Mouse (Mus musculus) intestine, embryonic 16.5 days (tissue): ENCODE measurements around the gene 4930469K13Rik. TPM values are rescaled to one million over a fixed set of nuclear protein-coding genes. Genes with fewer than 3 reads are reported as not detected.

Source experiments
- ATAC-seq: fragments of 200-750 bp; cut with Nextera tagmentation; 2 replicates; pipeline ENCODE4 v1.8.0; 2017; ENCODE audit warnings: moderate TSS enrichment, moderate library complexity
- H3K27ac ChIP-seq: fragments of 300-500 bp; sonication (generic); 2 replicates; pipeline ENCODE4 v1.5.1; 2014; ENCODE audit warnings: mild to moderate bottlenecking, low read length
- H3K27me3 ChIP-seq: fragments of 300-500 bp; sonication (generic); replicated peaks from 2 replicates; pipeline ENCODE4 v1.6.1; 2014; ENCODE audit warnings: low read length, control low read depth, mixed read lengths; ENCODE audit not compliant: control insufficient read depth, insufficient read depth
- H3K36me3 ChIP-seq: fragments of 300-500 bp; sonication (generic); 2 replicates; pipeline ENCODE4 v1.6.1; 2014; ENCODE audit warnings: low read length, control low read depth; ENCODE audit not compliant: control insufficient read depth, insufficient read depth
- H3K4me1 ChIP-seq: fragments of 300-500 bp; sonication (generic); 2 replicates; pipeline ENCODE4 v1.6.1; 2014; ENCODE audit warnings: low read length, control low read depth, mixed read lengths; ENCODE audit not compliant: control insufficient read depth, insufficient read depth
- H3K4me2 ChIP-seq: fragments of 300-500 bp; sonication (generic); 2 replicates; pipeline ENCODE4 v1.6.1; 2014; ENCODE audit warnings: low read depth, low read length, control low read depth
- H3K4me3 ChIP-seq: fragments of 300-500 bp; sonication (generic); 2 replicates; pipeline ENCODE4 v1.5.1; 2014; ENCODE audit warnings: mild to moderate bottlenecking, low read length
- H3K9ac ChIP-seq: fragments of 300-500 bp; sonication (generic); 2 replicates; pipeline ENCODE4 v1.6.1; 2014; ENCODE audit warnings: low read depth, low read length
- H3K9me3 ChIP-seq: fragments of 300-500 bp; sonication (generic); 2 replicates; pipeline ENCODE4 v1.6.1; 2016; ENCODE audit warnings: low read length, control low read depth; ENCODE audit not compliant: control insufficient read depth
- WGBS: fragments of 180-500 bp; shearing (Covaris S2); extraction: QIAGEN DNeasy Blood & Tissue Kit; methylation state at CpG from one replicate; pipeline ENCODE4 v1.1.7; 2014; 5-methylcytosine and 5-hydroxymethylcytosine counted together
- polyA plus RNA-seq: library from polyadenylated mRNA; unstranded; fragments of >200 nt; fragmentation: Nextera tagmentation; extraction: Ambion mirVana; gene quantifications from 2 replicates; pipeline ENCODE4 v1.2.1, GENCODE M21; 2015

Gene 4930469K13Rik
- polyA plus RNA-seq, 1 experiment from 2014 or later = 0.68 TPM

DNA sequence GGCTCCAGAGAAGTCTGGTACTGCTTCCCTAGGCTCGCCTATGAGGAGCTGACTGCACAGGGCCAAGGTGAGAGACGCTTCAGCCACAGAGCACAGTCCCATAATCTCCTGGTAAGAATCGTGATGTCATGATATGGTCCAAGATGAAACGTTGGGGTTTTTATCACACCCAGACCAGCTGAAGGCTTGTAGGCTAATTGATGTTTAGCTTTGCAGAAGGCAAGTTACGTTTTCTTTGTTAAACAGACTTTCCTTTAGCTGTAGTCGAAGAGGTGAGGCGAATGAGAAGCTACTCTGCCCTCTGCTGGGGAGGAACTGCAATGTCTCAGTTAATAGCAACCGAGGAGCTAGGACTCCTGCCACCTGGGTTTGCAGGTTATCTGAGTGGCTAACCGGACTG is 89.7 kb downstream of the 4930469K13Rik start:
- WGBS = 31% methylated on average over 9 of the region's 9 CpGs
- H3K36me3 ChIP-seq = no peaks in the 10 kb centered on the region
- H3K27ac ChIP-seq = no peak overlapping the region
- H3K4me1 ChIP-seq = 0 out of 2 replicates have a peak, but pooled peaks cover 5% of the 10 kb centered on the region
- no peak overlapping the region for H3K4me3 ChIP-seq
- no peaks in the 10 kb centered on the region for H3K9me3 ChIP-seq
- no peaks in the 10 kb centered on the region for H3K27me3 ChIP-seq
- H3K4me2 ChIP-seq = no peak overlapping the region
- peak; percentile 43; the same call in 1 of the 2 replicates for ATAC-seq
- H3K9ac ChIP-seq = no peak overlapping the region

GRCm38 (mm10) chr11:34008214-34008613 is 90.1 kb downstream of the 4930469K13Rik start:
- no peak overlapping the region for H3K9ac ChIP-seq
- no peaks in the 10 kb centered on the region for H3K27me3 ChIP-seq
- no peak overlapping the region for H3K4me2 ChIP-seq
- no peaks in the 10 kb centered on the region for H3K9me3 ChIP-seq
- no peak for ATAC-seq
- 0 out of 2 replicates have a peak, but pooled peaks cover 5% of the 10 kb centered on the region for H3K4me1 ChIP-seq
- no peak overlapping the region for H3K4me3 ChIP-seq
- H3K36me3 ChIP-seq = no peaks in the 10 kb centered on the region
- H3K27ac ChIP-seq = no peak overlapping the region
- 80% methylated on average over 11 of the region's 11 CpGs for WGBS

- Histone ChIP-seq H3K4me1 (0 out of 2 replicates have a peak, but pooled peaks cover 5% of the 10 kb centered on the region), H3K4me2 (no peak overlapping the region), H3K9ac (no peak overlapping the region), H3K36me3 (no peaks in the 10 kb centered on the region), H3K9me3 (no peaks in the 10 kb centered on the region), H3K27me3 (no peaks in the 10 kb centered on the region), H3K4me3 (no peak overlapping the region), H3K27ac (no peak overlapping the region)
- no peak for ATAC-seq
- WGBS = 84% methylated on average over 2 of the region's 2 CpGs
Observed at GRCm38 (mm10) chr11:34007616-34008015, 90.7 kb downstream of the 4930469K13Rik start.

DNA sequence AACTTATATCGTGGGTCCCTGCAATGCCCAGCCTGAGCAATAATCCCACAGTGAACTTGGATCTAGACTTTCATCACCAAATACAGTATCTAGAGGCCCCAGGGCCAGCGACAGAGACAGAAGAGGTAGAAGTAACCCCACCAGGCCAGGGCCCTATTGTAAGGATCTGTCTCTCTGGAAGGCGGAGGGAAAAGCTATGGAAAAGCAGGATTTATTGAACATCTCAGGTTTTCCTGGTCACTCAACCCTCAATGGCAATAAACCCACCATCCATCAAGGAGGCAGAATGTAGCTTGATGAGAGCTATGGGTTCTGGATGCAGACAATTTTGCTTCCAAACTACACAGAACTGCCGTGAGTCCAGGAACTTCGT is 95.8 kb downstream of the 4930469K13Rik start:
- Histone ChIP-seq H3K4me2 (no peak overlapping the region), H3K9ac (no peak overlapping the region), H3K4me1 (no peaks in the 10 kb centered on the region), H3K4me3 (no peak overlapping the region), H3K27me3 (no peaks in the 10 kb centered on the region), H3K9me3 (no peaks in the 10 kb centered on the region), H3K36me3 (no peaks in the 10 kb centered on the region), H3K27ac (no peak overlapping the region)
- ATAC-seq = no peak
- 77% methylated on average over 5 of the region's 5 CpGs for WGBS

- Histone ChIP-seq H3K9ac (no peak overlapping the region), H3K4me2 (no peak overlapping the region), H3K27ac (no peak overlapping the region), H3K36me3 (no peaks in the 10 kb centered on the region), H3K9me3 (no peaks in the 10 kb centered on the region), H3K4me1 (no peaks in the 10 kb centered on the region), H3K4me3 (no peak overlapping the region), H3K27me3 (no peaks in the 10 kb centered on the region)
- ATAC-seq = no peak
- 8% methylated on average over 5 of the region's 5 CpGs for WGBS
Observed at GRCm38 (mm10) chr11:34001938-34002592, 96.3 kb downstream of the 4930469K13Rik start.

GRCm38 (mm10) chr11:34000416-34000815 is 97.9 kb downstream of the 4930469K13Rik start:
- Histone ChIP-seq H3K27me3 (no peaks in the 10 kb centered on the region), H3K4me1 (no peaks in the 10 kb centered on the region), H3K27ac (no peak overlapping the region), H3K4me3 (no peak overlapping the region), H3K36me3 (no peaks in the 10 kb centered on the region), H3K9ac (no peak overlapping the region), H3K4me2 (no peak overlapping the region), H3K9me3 (no peaks in the 10 kb centered on the region)
- 79% methylated on average over 3 of the region's 3 CpGs for WGBS
- no peak for ATAC-seq

DNA sequence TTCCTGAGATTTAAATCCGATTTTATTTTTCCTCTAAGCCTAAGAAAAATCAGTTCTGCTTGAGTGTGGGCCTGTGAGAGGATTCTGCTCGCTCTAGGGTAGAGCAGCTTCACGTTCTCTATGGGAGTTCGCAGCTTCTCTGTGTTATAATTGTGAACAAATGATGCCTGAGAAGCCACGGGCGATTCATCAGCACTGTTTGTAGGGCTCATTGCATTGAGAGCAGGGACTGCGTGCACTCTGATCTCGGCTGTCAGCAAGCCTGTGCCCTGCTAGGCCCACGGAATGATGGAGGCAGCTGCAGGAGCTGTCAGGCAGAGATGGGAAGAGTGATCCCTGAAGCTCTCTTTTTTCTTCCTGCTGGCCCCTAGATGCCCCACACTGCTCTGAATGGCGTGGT is 100.1 kb downstream of the 4930469K13Rik start:
- Histone ChIP-seq H3K9me3 (no peaks in the 10 kb centered on the region), H3K4me2 (no peak overlapping the region), H3K4me3 (no peak overlapping the region), H3K36me3 (no peaks in the 10 kb centered on the region), H3K27ac (no peak overlapping the region), H3K4me1 (peaks cover 7% of the 10 kb centered on the region), H3K9ac (no peak overlapping the region), H3K27me3 (no peaks in the 10 kb centered on the region)
- 74% methylated on average over 10 of the region's 10 CpGs for WGBS
- ATAC-seq = no peak

- Histone ChIP-seq H3K9me3 (no peaks in the 10 kb centered on the region), H3K4me3 (no peak overlapping the region), H3K27me3 (no peaks in the 10 kb centered on the region), H3K4me2 (peak overlapping the region; percentile 2; the same call in 1 of the 2 replicates), H3K9ac (no peak overlapping the region; the same call in 1 of the 2 replicates), H3K36me3 (no peaks in the 10 kb centered on the region), H3K4me1 (peaks cover 7% of the 10 kb centered on the region), H3K27ac (no peak overlapping the region)
- ATAC-seq = no peak
- WGBS = 50% methylated on average over 5 of the region's 5 CpGs
Observed at GRCm38 (mm10) chr11:33993496-33993895, 104.9 kb downstream of the 4930469K13Rik start.

DNA sequence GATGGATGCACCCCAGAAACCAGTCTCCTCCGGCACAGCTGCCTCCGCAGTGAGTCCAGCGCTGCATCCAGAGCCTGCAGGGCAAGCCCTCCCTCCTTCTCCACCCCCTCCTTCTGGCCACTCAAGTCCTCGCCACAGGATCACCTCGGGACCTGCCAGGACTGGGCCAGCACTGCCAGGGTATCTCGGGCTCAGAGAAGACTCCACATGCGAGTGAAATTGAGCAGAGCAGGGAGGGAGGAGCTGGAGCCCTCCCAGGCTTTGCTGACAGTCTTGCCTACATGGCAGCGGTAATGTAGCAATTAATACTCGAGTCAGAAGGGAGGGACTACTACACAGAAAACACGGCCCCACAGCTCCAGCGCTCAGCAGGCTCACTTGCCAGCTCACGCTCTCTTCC is 105.4 kb downstream of the 4930469K13Rik start, which contains the start of gene Kcnip1:
TSS of gene Kcnip1 (minus strand) at position 215 of the 400 bp plus-strand sequence.
- H3K4me3 ChIP-seq = peak within 1 kb of the TSS; percentile 26
- H3K4me1 ChIP-seq = peaks cover 7% of the 10 kb centered on the region
- peak; percentile 48 for ATAC-seq
- no peaks in the 10 kb centered on the region for H3K36me3 ChIP-seq
- WGBS = 18% methylated on average over 12 of the region's 12 CpGs
- no peak within 1 kb of the TSS for H3K27ac ChIP-seq
- no peaks in the 10 kb centered on the region for H3K27me3 ChIP-seq
- no peaks in the 10 kb centered on the region for H3K9me3 ChIP-seq
- peak within 1 kb of the TSS; percentile 44; the same call in 1 of the 2 replicates for H3K9ac ChIP-seq
- peak within 1 kb of the TSS; percentile 35 for H3K4me2 ChIP-seq

GRCm38 (mm10) chr11:33990002-33990401 is 108.4 kb downstream of the 4930469K13Rik start:
- Histone ChIP-seq H3K4me3 (no peak overlapping the region), H3K9ac (no peak overlapping the region), H3K4me2 (no peak overlapping the region), H3K27ac (no peak overlapping the region), H3K27me3 (no peaks in the 10 kb centered on the region), H3K4me1 (peaks cover 7% of the 10 kb centered on the region), H3K9me3 (no peaks in the 10 kb centered on the region), H3K36me3 (no peaks in the 10 kb centered on the region)
- 42% methylated on average over 5 of the region's 5 CpGs for WGBS
- no peak for ATAC-seq
